In genomic region chr15:85605962-85606610, GRCm38 (mm10) we compare ENCODE assay signal across 9 mouse cellular contexts. TPM values are rescaled to one million over a fixed set of nuclear protein-coding genes. Genes with fewer than 3 reads are reported as not detected.
DNase-seq lines count a peak whose midpoint lies in the region; ATAC-seq and TF ChIP-seq lines count a peak whose summit lies in the region.
"Had no signal": no experiment of that assay in that cellular context is flagged by ENCODE, and none has a peak within 500 bp of the region (broad histone marks: within the 10 kb centered on the region; RNA-seq: fewer than 3 reads in every experiment).

No protein-coding gene starts in this region.

- H3K4me1 ChIP-seq in hindbrain, embryonic 10.5 days (replicated peaks) = peaks cover 15% of the 10 kb centered on the region
- H3K4me1 ChIP-seq in hindbrain, embryonic 11.5 days (replicated peaks; ENCODE audit: control insufficient read depth, insufficient read depth, low read length) = no peaks in the 10 kb centered on the region
- peaks cover 9% of the 10 kb centered on the region for H3K4me1 ChIP-seq in embryonic facial prominence, embryonic 15.5 days
- H3K4me1 ChIP-seq in lung, postnatal 0 days (ENCODE audit: insufficient read depth, low read depth, low read length) = peaks cover 10% of the 10 kb centered on the region; the same call in 1 of the 2 replicates

- no peak overlapping the region for H3K4me3 ChIP-seq in hindbrain, embryonic 10.5 days
- no peak overlapping the region for H3K4me3 ChIP-seq in hindbrain, embryonic 11.5 days (ENCODE audit: low read depth, low read length)
- no peak overlapping the region for H3K4me3 ChIP-seq in embryonic facial prominence, embryonic 15.5 days (replicated peaks)
- H3K4me3 ChIP-seq in lung, postnatal 0 days (ENCODE audit: low read depth, low read length) = no peak overlapping the region
- H3K4me3 ChIP-seq: midbrain, embryonic 12.5 days had no signal

- H3K27ac ChIP-seq in hindbrain, embryonic 10.5 days = peak overlapping the region; percentile 5; the same call in 1 of the 2 replicates
- H3K27ac ChIP-seq in hindbrain, embryonic 11.5 days (ENCODE audit: low read depth, low read length) = no peak overlapping the region
- H3K27ac ChIP-seq in embryonic facial prominence, embryonic 15.5 days (replicated peaks) = 0 out of 2 replicates have a peak overlapping the region, but pooled peaks have one; percentile 7
- H3K27ac ChIP-seq in lung, postnatal 0 days (ENCODE audit: low read length) = no peak overlapping the region
- H3K27ac ChIP-seq: midbrain, embryonic 12.5 days had no signal

- TF ChIP-seq CTCF in lung, postnatal 0 days (IDR thresholded peaks at IDR 0.05) = no peak

- no peak overlapping the region for H3K4me2 ChIP-seq in hindbrain, embryonic 11.5 days (replicated peaks; ENCODE audit: low read depth, low read length)
- no peak overlapping the region for H3K4me2 ChIP-seq in embryonic facial prominence, embryonic 15.5 days (replicated peaks)
- 0 out of 2 replicates have a peak overlapping the region, but pooled peaks have one; percentile 11 for H3K4me2 ChIP-seq in lung, postnatal 0 days (replicated peaks; ENCODE audit: low read depth, low read length)
- H3K4me2 ChIP-seq: midbrain, embryonic 12.5 days had no signal

- no peaks in the 10 kb centered on the region for H3K36me3 ChIP-seq in hindbrain, embryonic 10.5 days
- H3K36me3 ChIP-seq in hindbrain, embryonic 11.5 days (ENCODE audit: control insufficient read depth, insufficient read depth, low read length) = no peaks in the 10 kb centered on the region
- no peaks in the 10 kb centered on the region for H3K36me3 ChIP-seq in embryonic facial prominence, embryonic 15.5 days
- H3K36me3 ChIP-seq in lung, postnatal 0 days (ENCODE audit: insufficient read depth, low read length) = no peaks in the 10 kb centered on the region
- H3K36me3 ChIP-seq: midbrain, embryonic 12.5 days had no signal

- TF ChIP-seq EP300 in lung, postnatal 0 days (IDR thresholded peaks at IDR 0.05) = no peak

- peak; percentile 38 for DNase-seq in hindbrain, embryonic 10.5 days (ENCODE audit: low spot score)
- DNase-seq in hindbrain, embryonic 11.5 days (ENCODE audit: low spot score) = no peak
- peak; percentile 43 for DNase-seq in MN1 (ENCODE audit: low spot score)
- DNase-seq in lung, postnatal 0 days (ENCODE audit: low spot score) = peak; percentile 29
- DNase-seq in urinary bladder, postnatal 10 days (ENCODE audit: low spot score) = no peak
- no peak for DNase-seq in urinary bladder, postnatal 14 days (ENCODE audit: low spot score)
- no peak for DNase-seq in layer of hippocampus, postnatal 36 days

- 58% methylated on average over 17 of the region's 17 CpGs for WGBS in hindbrain, embryonic 10.5 days
- WGBS in hindbrain, embryonic 11.5 days = 52% methylated on average over 17 of the region's 17 CpGs
- whole genome bisulfite sequencing in embryonic facial prominence, embryonic 15.5 days = 42% methylated on average over 17 of the region's 17 CpGs
- 37% methylated on average over 17 of the region's 17 CpGs for WGBS in lung, postnatal 0 days

- H3K27me3 ChIP-seq in hindbrain, embryonic 10.5 days (ENCODE audit: insufficient read depth, poor library complexity, severe bottlenecking) = peaks cover 34% of the 10 kb centered on the region
- H3K27me3 ChIP-seq in hindbrain, embryonic 11.5 days (ENCODE audit: control insufficient read depth, insufficient read depth, low read length) = no peaks in the 10 kb centered on the region
- no peaks in the 10 kb centered on the region for H3K27me3 ChIP-seq in embryonic facial prominence, embryonic 15.5 days
- H3K27me3 ChIP-seq in lung, postnatal 0 days (replicated peaks; ENCODE audit: insufficient read depth, low read length) = no peaks in the 10 kb centered on the region

- H3K9ac ChIP-seq in hindbrain, embryonic 11.5 days (ENCODE audit: low read depth, low read length) = no peak overlapping the region
- H3K9ac ChIP-seq in embryonic facial prominence, embryonic 15.5 days = no peak overlapping the region
- H3K9ac ChIP-seq in lung, postnatal 0 days (replicated peaks; ENCODE audit: low read depth) = no peak overlapping the region
- H3K9ac ChIP-seq: midbrain, embryonic 12.5 days had no signal

- no peak for ATAC-seq in hindbrain, embryonic 11.5 days (ENCODE audit: low FRiP score)
- ATAC-seq in embryonic facial prominence, embryonic 15.5 days (ENCODE audit: insufficient number of reproducible peaks, low FRiP score, low TSS enrichment, low read depth) = no peak
- ATAC-seq in lung, postnatal 0 days = no peak

- no peaks in the 10 kb centered on the region for H3K9me3 ChIP-seq in hindbrain, embryonic 10.5 days
- H3K9me3 ChIP-seq in hindbrain, embryonic 11.5 days (ENCODE audit: control insufficient read depth, low read length) = no peaks in the 10 kb centered on the region
- H3K9me3 ChIP-seq in embryonic facial prominence, embryonic 15.5 days (replicated peaks) = no peaks in the 10 kb centered on the region
- H3K9me3 ChIP-seq in lung, postnatal 0 days (ENCODE audit: low read length) = no peaks in the 10 kb centered on the region
- H3K9me3 ChIP-seq: midbrain, embryonic 12.5 days had no signal

RNA-seq across cellular contexts. Expression of gene Wnt7b, which starts 23.8 kb away (rescaled TPM):
- 52.3 and 127 TPM in 2 replicates for polyA plus RNA-seq in hindbrain, embryonic 10.5 days (2016; fragmentation: Nextera tagmentation; extraction: Ambion mirVana)
- polyA plus RNA-seq in hindbrain, embryonic 11.5 days (2014; fragmentation: Nextera tagmentation; extraction: Ambion mirVana) = 61.6 and 79.7 TPM in 2 replicates
- polyA plus RNA-seq in embryonic facial prominence, embryonic 15.5 days (2015; fragmentation: Nextera tagmentation; extraction: Ambion mirVana) = 36.0 and 40.9 TPM in 2 replicates
- 11.3 and 14.9 TPM in 2 replicates for polyA plus RNA-seq in lung, postnatal 0 days (2015; fragmentation: Nextera tagmentation; extraction: Ambion mirVana)
- 10 to 100 TPM; 44.7 to 48.8 TPM for total RNA-seq in layer of hippocampus, postnatal 36 days (2021)

Comparison
In these comparisons a context has a peak if more than half of its experiments do, and no peak if none do; other contexts are left out.
1. DNase-seq: peak in hindbrain, embryonic 10.5 days (single experiment), MN1 (single experiment) and lung, postnatal 0 days (single experiment); none in hindbrain, embryonic 11.5 days (single experiment), urinary bladder, postnatal 10 days (single experiment), urinary bladder, postnatal 14 days (single experiment) and layer of hippocampus, postnatal 36 days (0 of 2).
2. H3K27ac ChIP-seq: peak in hindbrain, embryonic 10.5 days (single experiment) and embryonic facial prominence, embryonic 15.5 days (single experiment); none in hindbrain, embryonic 11.5 days (single experiment) and lung, postnatal 0 days (single experiment).